Mouse (Mus musculus) forebrain, embryonic 13.5 days (tissue): ENCODE measurements at regions not wholly inside any gene's neighbourhood (a gene's known extent, or its start where the extent isn't known, plus 50 kb on each side); places are given as distances from the start of the nearest gene placed in this dataset.

Experiments
- ATAC-seq: fragments of 200-750 bp; cut with Nextera tagmentation; 2 replicates; pipeline ENCODE4 v1.8.0; 2017
- H3K27ac ChIP-seq: fragments of 300-500 bp; sonication (generic); 2 replicates; pipeline ENCODE4 v1.5.1; 2015; ENCODE audit warnings: inconsistent platforms, mild to moderate bottlenecking, moderate library complexity
- H3K27me3 ChIP-seq: fragments of 300-500 bp; sonication (generic); 2 replicates; pipeline ENCODE4 v1.6.1; 2015; ENCODE audit warnings: mild to moderate bottlenecking, inconsistent platforms
- H3K36me3 ChIP-seq: fragments of 300-500 bp; sonication (generic); 2 replicates; pipeline ENCODE4 v1.6.1; 2015; ENCODE audit warnings: mild to moderate bottlenecking, inconsistent platforms; ENCODE audit not compliant: poor library complexity, severe bottlenecking
- H3K4me1 ChIP-seq: fragments of 300-500 bp; sonication (generic); 2 replicates; pipeline ENCODE4 v1.6.1; 2015; ENCODE audit warnings: inconsistent platforms
- H3K4me2 ChIP-seq: fragments of 300-500 bp; sonication (generic); 2 replicates; pipeline ENCODE4 v1.6.1; 2015; ENCODE audit warnings: inconsistent platforms, mild to moderate bottlenecking, moderate library complexity
- H3K4me3 ChIP-seq: fragments of 300-500 bp; sonication (generic); 2 replicates; pipeline ENCODE4 v1.5.1; 2015; ENCODE audit warnings: mild to moderate bottlenecking, inconsistent platforms
- H3K9ac ChIP-seq: fragments of 300-500 bp; sonication (generic); 2 replicates; pipeline ENCODE4 v1.6.1; 2015; ENCODE audit warnings: mild to moderate bottlenecking, inconsistent platforms
- H3K9me3 ChIP-seq: fragments of 300-500 bp; sonication (generic); replicated peaks from 2 replicates; pipeline ENCODE4 v1.6.1; 2016; ENCODE audit warnings: inconsistent platforms
- WGBS: fragments of 180-500 bp; shearing (Covaris S2); methylation state at CpG from one replicate; pipeline ENCODE4 v1.1.7; 2015; 5-methylcytosine and 5-hydroxymethylcytosine counted together

- Histone ChIP-seq H3K36me3 (no peaks in the 10 kb centered on the region), H3K27ac (0 out of 2 replicates have a peak overlapping the region, but pooled peaks have one; percentile 14), H3K9ac (no peak overlapping the region), H3K27me3 (no peaks in the 10 kb centered on the region), H3K9me3 (no peaks in the 10 kb centered on the region), H3K4me1 (peaks cover 22% of the 10 kb centered on the region), H3K4me2 (no peak overlapping the region), H3K4me3 (no peak overlapping the region)
- 6% methylated on average over 3 of the region's 3 CpGs for WGBS
- ATAC-seq: peak; percentile 94
Measured at GRCm38 (mm10) chr5:46790536-46790935, 933.1 kb upstream of the Lcorl start.

- Histone ChIP-seq H3K4me1 (peaks cover 22% of the 10 kb centered on the region), H3K27ac (no peak overlapping the region), H3K4me2 (no peak overlapping the region), H3K27me3 (no peaks in the 10 kb centered on the region), H3K36me3 (no peaks in the 10 kb centered on the region), H3K4me3 (no peak overlapping the region), H3K9ac (no peak overlapping the region), H3K9me3 (no peaks in the 10 kb centered on the region)
- WGBS: 54% methylated on average over 3 of the region's 3 CpGs
- no peak for ATAC-seq
Measured at GRCm38 (mm10) chr5:46787079-46787478, 929.7 kb upstream of the Lcorl start.

GRCm38 (mm10) chr5:46756094-46756493 is 898.7 kb upstream of the Lcorl start:
- no peak overlapping the region for H3K4me2 ChIP-seq
- no peaks in the 10 kb centered on the region for H3K36me3 ChIP-seq
- H3K4me1 ChIP-seq: 0 out of 2 replicates have a peak, but pooled peaks cover 5% of the 10 kb centered on the region
- no peaks in the 10 kb centered on the region for H3K9me3 ChIP-seq
- no peak overlapping the region for H3K27ac ChIP-seq
- H3K4me3 ChIP-seq: no peak overlapping the region
- ATAC-seq: no peak
- H3K27me3 ChIP-seq: no peaks in the 10 kb centered on the region
- no peak overlapping the region for H3K9ac ChIP-seq
- 50% methylated on average over 5 of the region's 5 CpGs for WGBS

- ATAC-seq: peak; percentile 70
- Histone ChIP-seq H3K36me3 (no peaks in the 10 kb centered on the region), H3K4me3 (no peak overlapping the region), H3K9me3 (no peaks in the 10 kb centered on the region), H3K27ac (no peak overlapping the region), H3K9ac (no peak overlapping the region), H3K27me3 (no peaks in the 10 kb centered on the region), H3K4me2 (no peak overlapping the region), H3K4me1 (peaks cover 8% of the 10 kb centered on the region)
- 69% methylated on average over 2 of the region's 2 CpGs for WGBS
Measured at GRCm38 (mm10) chr5:46740034-46740582, 882.7 kb upstream of the Lcorl start.

- Histone ChIP-seq H3K4me2 (no peak overlapping the region), H3K4me1 (no peaks in the 10 kb centered on the region), H3K36me3 (no peaks in the 10 kb centered on the region), H3K27me3 (no peaks in the 10 kb centered on the region), H3K27ac (no peak overlapping the region), H3K9ac (no peak overlapping the region), H3K9me3 (no peaks in the 10 kb centered on the region), H3K4me3 (no peak overlapping the region)
- 82% methylated on average over 3 of the region's 3 CpGs for WGBS
- no peak for ATAC-seq
Measured at GRCm38 (mm10) chr5:46732510-46732909, 875.1 kb upstream of the Lcorl start.

- ATAC-seq: no peak
- Histone ChIP-seq H3K27ac (no peak overlapping the region), H3K4me2 (no peak overlapping the region), H3K9me3 (no peaks in the 10 kb centered on the region), H3K4me1 (no peaks in the 10 kb centered on the region), H3K27me3 (no peaks in the 10 kb centered on the region), H3K36me3 (no peaks in the 10 kb centered on the region), H3K9ac (no peak overlapping the region), H3K4me3 (no peak overlapping the region)
- 90% methylated on average over 5 of the region's 5 CpGs for WGBS
Measured at GRCm38 (mm10) chr5:46732025-46732424, 874.6 kb upstream of the Lcorl start.

GRCm38 (mm10) chr5:46731297-46731696 is 873.9 kb upstream of the Lcorl start:
- ATAC-seq: 0 out of 2 replicates have a peak, but pooled peaks have one; percentile 19
- no peak overlapping the region for H3K4me3 ChIP-seq
- H3K27ac ChIP-seq: no peak overlapping the region
- 61% methylated on average over 3 of the region's 3 CpGs for WGBS
- H3K4me1 ChIP-seq: no peaks in the 10 kb centered on the region
- H3K4me2 ChIP-seq: no peak overlapping the region
- no peaks in the 10 kb centered on the region for H3K27me3 ChIP-seq
- no peak overlapping the region for H3K9ac ChIP-seq
- H3K9me3 ChIP-seq: no peaks in the 10 kb centered on the region
- no peaks in the 10 kb centered on the region for H3K36me3 ChIP-seq

- Histone ChIP-seq H3K27me3 (no peaks in the 10 kb centered on the region), H3K9me3 (no peaks in the 10 kb centered on the region), H3K4me3 (no peak overlapping the region), H3K4me2 (no peak overlapping the region), H3K9ac (no peak overlapping the region), H3K36me3 (no peaks in the 10 kb centered on the region), H3K27ac (no peak overlapping the region), H3K4me1 (no peaks in the 10 kb centered on the region)
- WGBS: 66% methylated on average over 3 of the region's 3 CpGs
- no peak for ATAC-seq
Measured at GRCm38 (mm10) chr5:46709596-46709995, 852.2 kb upstream of the Lcorl start.

- Histone ChIP-seq H3K9me3 (no peaks in the 10 kb centered on the region), H3K36me3 (no peaks in the 10 kb centered on the region), H3K9ac (no peak overlapping the region), H3K4me2 (no peak overlapping the region), H3K4me3 (no peak overlapping the region), H3K27ac (no peak overlapping the region), H3K27me3 (no peaks in the 10 kb centered on the region), H3K4me1 (no peaks in the 10 kb centered on the region)
- ATAC-seq: no peak
- 81% methylated on average over 1 of the region's 1 CpGs for WGBS
Measured at GRCm38 (mm10) chr5:46707845-46708244, 850.4 kb upstream of the Lcorl start.

GRCm38 (mm10) chr5:46707021-46707420 is 849.6 kb upstream of the Lcorl start:
- H3K4me1 ChIP-seq: no peaks in the 10 kb centered on the region
- H3K4me3 ChIP-seq: no peak overlapping the region
- H3K27ac ChIP-seq: no peak overlapping the region
- H3K36me3 ChIP-seq: no peaks in the 10 kb centered on the region
- no peak overlapping the region for H3K4me2 ChIP-seq
- WGBS: 95% methylated on average over 5 of the region's 5 CpGs
- no peak overlapping the region for H3K9ac ChIP-seq
- no peaks in the 10 kb centered on the region for H3K9me3 ChIP-seq
- no peak for ATAC-seq
- H3K27me3 ChIP-seq: no peaks in the 10 kb centered on the region

GRCm38 (mm10) chr5:46678007-46678406 is 820.6 kb upstream of the Lcorl start:
- Histone ChIP-seq H3K4me2 (no peak overlapping the region), H3K27ac (no peak overlapping the region), H3K4me1 (no peaks in the 10 kb centered on the region), H3K36me3 (no peaks in the 10 kb centered on the region), H3K9ac (no peak overlapping the region), H3K9me3 (no peaks in the 10 kb centered on the region), H3K4me3 (no peak overlapping the region), H3K27me3 (no peaks in the 10 kb centered on the region)
- no peak for ATAC-seq

GRCm38 (mm10) chr5:46674810-46675502 is 817.5 kb upstream of the Lcorl start:
- H3K27me3 ChIP-seq: no peaks in the 10 kb centered on the region
- H3K4me3 ChIP-seq: no peak overlapping the region
- H3K27ac ChIP-seq: no peak overlapping the region
- no peaks in the 10 kb centered on the region for H3K9me3 ChIP-seq
- H3K9ac ChIP-seq: no peak overlapping the region
- 91% methylated on average over 3 of the region's 3 CpGs for WGBS
- no peaks in the 10 kb centered on the region for H3K36me3 ChIP-seq
- no peak for ATAC-seq
- no peaks in the 10 kb centered on the region for H3K4me1 ChIP-seq
- H3K4me2 ChIP-seq: no peak overlapping the region

GRCm38 (mm10) chr5:46673413-46673812 is 816.0 kb upstream of the Lcorl start:
- Histone ChIP-seq H3K4me1 (no peaks in the 10 kb centered on the region), H3K27me3 (no peaks in the 10 kb centered on the region), H3K9me3 (no peaks in the 10 kb centered on the region), H3K9ac (no peak overlapping the region), H3K36me3 (no peaks in the 10 kb centered on the region), H3K4me2 (no peak overlapping the region), H3K27ac (no peak overlapping the region), H3K4me3 (no peak overlapping the region)
- 77% methylated on average over 1 of the region's 1 CpGs for WGBS
- ATAC-seq: no peak
